Mouse (Mus musculus): ENCODE results near the gene Zfp420. TPM values are rescaled to one million over a fixed set of nuclear protein-coding genes. Genes with fewer than 3 reads are reported as not detected.
A peak's percentile ranks its signal among the peaks of the same experiment; 100 is the strongest.

The Zfp420 gene
- total RNA-seq, 2 experiments from 2014 or later, result 13.4 to 18.7 TPM

DNA sequence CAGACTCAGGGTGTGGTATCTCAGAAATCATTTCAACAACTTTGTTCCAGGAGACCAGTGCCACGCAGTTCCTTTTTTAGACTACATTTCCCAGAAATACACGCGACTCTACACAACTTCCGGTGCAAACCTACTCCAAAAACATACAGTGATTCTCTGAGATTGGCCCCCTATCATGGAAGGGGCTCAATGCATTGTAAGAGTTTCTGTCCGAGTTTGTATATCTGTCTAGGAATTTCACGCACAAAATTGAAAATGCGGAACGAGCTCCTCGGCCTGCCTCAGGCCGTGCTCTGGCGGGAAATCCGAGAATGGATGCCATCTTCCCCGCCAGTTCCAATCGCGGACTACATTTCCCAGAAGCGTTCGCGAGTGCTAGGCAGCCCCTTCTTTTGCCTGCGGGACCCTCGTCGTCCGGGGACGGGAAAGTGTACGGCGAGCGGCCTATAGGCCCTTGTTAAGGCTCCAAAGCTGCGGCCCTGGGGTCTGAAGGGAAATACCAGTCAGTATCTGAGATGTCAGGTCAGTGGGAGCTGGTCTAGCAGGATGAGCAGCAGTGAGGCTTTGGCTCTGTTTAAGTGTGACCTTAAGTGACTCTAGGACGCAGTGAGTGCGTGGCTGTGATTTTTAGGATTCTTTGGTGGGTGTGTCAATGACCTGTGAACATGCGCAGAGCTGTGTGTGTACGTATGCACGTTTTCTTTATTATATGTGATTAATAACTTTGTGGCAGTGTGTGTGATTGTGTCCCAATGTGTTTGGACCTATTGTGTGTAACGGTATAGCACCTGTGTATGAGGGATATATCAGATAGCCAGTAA, 48.6 kb downstream of the Zfp420 start, which contains the start of gene Zfp383:
Gene Zfp383, plus strand, starts transcription at position 94 of the 821 bp plus-strand sequence.
- H3K4me3 ChIP-seq, result peak within 1 kb of the TSS; percentile 76
- DNase-seq (ENCODE audit: low spot score in 2 of 2), result peak; percentile 78 to 83
- TF ChIP-seq CTCF (conservative IDR thresholded peaks at IDR 0.05), result 0 out of 2 replicates have a peak, but pooled peaks have one; percentile 3
- H3K27ac ChIP-seq, result peak within 1 kb of the TSS; percentile 98

DNA sequence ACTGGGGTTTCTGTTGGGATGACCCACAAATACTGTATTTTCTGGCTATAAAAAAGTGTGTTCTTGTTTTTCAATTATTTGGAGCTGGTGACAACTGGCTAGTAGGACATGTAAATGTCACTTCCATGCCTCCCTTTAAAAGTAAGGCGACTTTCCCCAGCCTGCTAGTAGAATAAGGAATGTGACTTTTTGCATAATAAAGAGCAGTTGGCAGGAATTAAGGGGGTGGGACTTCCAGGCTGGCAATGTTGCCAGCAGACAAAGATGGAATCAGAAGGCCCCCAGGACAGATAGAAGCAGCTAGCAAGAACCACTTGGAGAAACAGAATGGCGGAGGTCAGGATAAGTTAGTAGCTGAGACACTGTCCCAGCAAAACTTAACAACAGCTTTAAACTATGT, 50.5 kb downstream of the Zfp420 start:
- no peak for TF ChIP-seq CTCF (conservative IDR thresholded peaks at IDR 0.05)
- no peak overlapping the region for H3K4me3 ChIP-seq
- no peak for DNase-seq (ENCODE audit: low spot score in 2 of 2)
- no peak overlapping the region for H3K27ac ChIP-seq

DNA sequence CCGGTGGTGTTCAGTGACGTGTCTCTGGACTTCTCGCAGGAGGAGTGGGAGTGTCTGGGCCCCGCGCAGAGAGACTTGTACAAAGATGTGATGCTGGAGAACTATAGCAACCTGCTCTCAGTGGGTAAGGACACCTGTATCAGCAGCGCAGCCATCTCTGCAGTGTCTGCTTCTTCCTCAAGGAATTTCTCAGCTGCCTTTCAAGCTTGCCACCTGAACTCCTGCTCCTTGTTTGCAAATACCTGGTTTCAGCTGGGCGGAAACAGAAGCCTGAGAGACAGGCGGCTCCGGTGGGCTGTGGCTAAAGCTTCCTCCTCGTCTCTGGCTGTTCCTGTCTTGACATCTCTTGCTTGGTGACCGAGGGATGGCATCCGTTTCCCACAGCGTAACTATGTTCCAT, 52.4 kb downstream of the Zfp420 start:
- no peak for DNase-seq (ENCODE audit: low spot score in 2 of 2)
- Histone ChIP-seq H3K27ac (no peak overlapping the region), H3K4me3 (no peak overlapping the region)
- no peak for TF ChIP-seq CTCF (conservative IDR thresholded peaks at IDR 0.05)

DNA sequence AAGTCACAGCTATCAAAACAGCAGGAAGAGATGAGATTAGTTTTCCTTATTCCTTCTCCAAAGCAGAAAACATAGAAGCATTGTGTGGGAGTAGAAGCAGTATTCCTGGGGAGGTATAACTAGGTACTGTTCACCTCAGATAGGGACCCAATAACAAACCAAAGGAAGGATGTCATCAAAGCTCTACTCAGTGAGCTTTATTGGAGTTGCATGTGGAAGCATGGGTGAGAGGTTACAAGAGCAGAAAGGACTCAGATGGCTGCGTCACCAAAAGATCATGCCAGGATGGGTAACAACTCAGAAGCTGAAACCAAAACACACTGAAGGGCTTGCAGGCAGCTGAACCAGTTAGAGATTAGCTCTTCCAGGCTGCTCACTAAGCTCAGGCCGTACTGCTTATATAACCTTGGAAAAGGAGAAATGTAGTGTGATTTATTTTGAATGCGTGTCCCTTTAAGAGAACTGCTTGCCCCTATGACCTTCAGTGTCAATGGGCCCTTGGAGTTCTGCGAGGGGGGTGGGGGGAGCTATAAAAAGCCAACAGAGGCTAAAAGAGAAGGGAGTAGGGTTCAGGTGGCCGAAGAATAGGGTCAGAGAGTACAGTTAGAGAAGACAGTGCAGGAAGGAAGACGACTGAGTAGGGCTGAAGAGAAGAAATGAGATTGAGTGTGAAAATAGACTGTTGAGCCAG, 57.7 kb downstream of the Zfp420 start:
- H3K4me3 ChIP-seq, result no peak overlapping the region
- no peak for DNase-seq (ENCODE audit: low spot score in 2 of 2)
- no peak for TF ChIP-seq CTCF (conservative IDR thresholded peaks at IDR 0.05)

DNA sequence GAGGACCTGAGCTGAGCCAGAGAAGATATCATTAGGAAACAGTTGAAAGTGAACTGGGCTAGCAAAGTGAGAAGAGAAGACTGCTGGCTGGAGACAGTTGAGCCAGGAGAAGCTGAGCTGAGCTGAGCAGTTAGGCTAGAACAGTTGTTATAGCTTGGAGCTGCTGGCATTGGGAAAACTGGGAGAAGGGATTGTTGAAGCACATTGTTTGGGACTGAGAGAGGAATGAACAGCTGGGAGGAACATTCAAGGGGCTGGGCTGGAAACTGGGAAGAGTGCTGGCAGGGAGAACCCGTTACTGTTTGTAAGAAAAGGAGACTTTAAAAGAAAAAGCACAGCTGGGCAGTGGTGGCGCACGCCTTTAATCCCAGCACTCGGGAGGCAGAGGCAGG, 58.3 kb downstream of the Zfp420 start:
- no peak for DNase-seq (ENCODE audit: low spot score in 2 of 2)
- Histone ChIP-seq H3K27ac (no peak overlapping the region), H3K4me3 (no peak overlapping the region)
- no peak for TF ChIP-seq CTCF (conservative IDR thresholded peaks at IDR 0.05)

More for the DNA sequence above, 57.7 kb downstream of the Zfp420 start:
- no peak overlapping the region for H3K27ac ChIP-seq

DNA sequence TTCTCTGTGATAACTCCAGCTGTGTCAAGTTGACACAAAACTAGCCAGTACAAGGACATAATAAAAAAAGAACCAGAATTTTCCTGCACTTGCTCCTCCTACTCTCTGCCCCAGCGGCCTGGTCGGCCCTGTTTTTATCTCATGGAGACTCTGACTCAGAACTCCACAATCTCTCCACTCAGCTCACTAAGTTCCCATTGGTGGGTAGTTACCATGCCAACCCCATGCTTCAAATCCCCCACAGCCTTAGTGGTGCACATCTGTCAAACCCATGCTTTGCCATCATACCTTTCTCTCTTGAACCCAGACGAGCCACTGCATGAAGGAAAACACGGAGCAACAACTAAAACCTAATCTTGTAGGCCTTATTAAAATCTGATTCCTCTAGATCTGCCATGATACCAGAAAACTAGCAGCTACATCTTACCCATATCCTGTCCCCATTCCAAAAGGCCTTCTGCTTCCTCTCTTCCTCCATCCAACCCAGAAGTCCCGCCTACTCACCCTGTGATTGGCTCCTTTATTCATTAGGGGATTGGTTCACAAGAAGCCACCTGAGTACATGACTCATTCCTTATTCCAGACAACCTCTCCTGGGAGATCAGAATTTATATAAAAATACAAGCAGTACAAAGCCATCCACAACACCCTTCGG, 61.8 kb downstream of the Zfp420 start:
- no peak for TF ChIP-seq CTCF (conservative IDR thresholded peaks at IDR 0.05)
- Histone ChIP-seq H3K4me3 (no peak overlapping the region), H3K27ac (no peak overlapping the region)
- no peak for DNase-seq (ENCODE audit: low spot score in 2 of 2)

DNA sequence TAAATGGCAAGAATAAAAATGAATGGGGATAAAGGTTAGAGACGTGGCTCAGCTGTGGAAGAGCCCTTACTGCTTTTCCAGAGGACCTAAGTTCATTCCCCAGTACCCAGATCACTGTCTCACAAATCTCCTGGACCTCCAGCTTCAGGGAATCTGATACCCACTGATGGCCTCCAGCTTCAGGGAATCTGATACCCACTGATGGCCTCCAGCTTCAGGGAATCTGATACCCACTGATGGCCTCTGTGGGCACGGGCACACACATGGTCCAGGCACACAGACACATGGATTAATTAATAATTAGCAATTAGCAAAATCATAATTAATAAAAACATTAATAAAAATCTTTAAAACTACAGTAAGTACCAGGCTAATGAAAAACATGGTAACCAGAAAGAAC, 63.0 kb downstream of the Zfp420 start:
- TF ChIP-seq CTCF (conservative IDR thresholded peaks at IDR 0.05), result no peak
- Histone ChIP-seq H3K27ac (no peak overlapping the region), H3K4me3 (no peak overlapping the region)
- no peak for DNase-seq (ENCODE audit: low spot score in 2 of 2)

Small RNAs within 50 kb of the gene (microRNA-seq; reads per million reads assigned to microRNA genes)
- gene Mir7668, result 1.3 to 2.4 reads per million in 2 experiments

Other genes with a start within 250 kb of the Zfp420 start
- under 1 TPM in 1 of 2 experiments, not detected in 1; 0.20 TPM for gene Catsperg2, start 132.9 kb upstream of the Zfp420 start, total RNA-seq (2021)
- 10 to 100 TPM; 17.6 to 20.1 TPM for gene Zfp84, start 91.4 kb upstream of the Zfp420 start, total RNA-seq (2021)
- gene Zfp30, start 76.0 kb upstream of the Zfp420 start, total RNA-seq (2021), result 10 to 100 TPM in 1 of 2 experiments, 1 to 10 TPM in 1; 9.5 to 10.1 TPM
- gene Zfp790, start 43.9 kb upstream of the Zfp420 start, total RNA-seq (2021), result 10 to 100 TPM; 19.1 to 21.5 TPM
- 10 to 100 TPM; 17.4 to 17.8 TPM for gene Zfp940, start 6.3 kb upstream of the Zfp420 start, total RNA-seq (2021)
- 10 to 100 TPM; 20.5 to 22.2 TPM for gene Zfp27, start 46.6 kb downstream of the Zfp420 start, total RNA-seq (2021)
- gene Zfp383, start 48.2 kb downstream of the Zfp420 start, total RNA-seq (2021), result 1 to 10 TPM; 8.4 to 9.1 TPM
- 10 to 100 TPM; 17.0 to 17.5 TPM for gene Zfp74, start 94.1 kb downstream of the Zfp420 start, total RNA-seq (2021)
- gene Zfp568, start 124.0 kb downstream of the Zfp420 start, total RNA-seq (2021), result 1 to 10 TPM; 3.1 to 3.6 TPM
- 1 to 10 TPM; 9.7 to 9.8 TPM for gene Zfp14, start 191.4 kb downstream of the Zfp420 start, total RNA-seq (2021)
- gene Zfp82, start 212.9 kb downstream of the Zfp420 start, total RNA-seq (2021), result 1 to 10 TPM; 4.9 to 5.4 TPM
- gene Gm26920, start 230.4 kb downstream of the Zfp420 start, total RNA-seq (2021), result not detected
- gene Zfp566, start 230.5 kb downstream of the Zfp420 start, total RNA-seq (2021), result 1 to 10 TPM; 4.3 to 8.2 TPM
- gene Zfp260, start 234.8 kb downstream of the Zfp420 start, total RNA-seq (2021), result 10 to 100 TPM; 73.1 to 75.5 TPM